Mouse (Mus musculus) regulatory T cell (primary cell): Measurements from ENCODE around the gene Wnk4.

Experiments
- in situ Hi-C: fragments of 300-600 bp; cut with MboI, MseI; formaldehyde crosslinking; loops from one replicate; pipeline ENCODE4 v1.15.1; 2025; ENCODE audit warnings: high pct_unique_total_duplicates

Wnk4 gene

DNA sequence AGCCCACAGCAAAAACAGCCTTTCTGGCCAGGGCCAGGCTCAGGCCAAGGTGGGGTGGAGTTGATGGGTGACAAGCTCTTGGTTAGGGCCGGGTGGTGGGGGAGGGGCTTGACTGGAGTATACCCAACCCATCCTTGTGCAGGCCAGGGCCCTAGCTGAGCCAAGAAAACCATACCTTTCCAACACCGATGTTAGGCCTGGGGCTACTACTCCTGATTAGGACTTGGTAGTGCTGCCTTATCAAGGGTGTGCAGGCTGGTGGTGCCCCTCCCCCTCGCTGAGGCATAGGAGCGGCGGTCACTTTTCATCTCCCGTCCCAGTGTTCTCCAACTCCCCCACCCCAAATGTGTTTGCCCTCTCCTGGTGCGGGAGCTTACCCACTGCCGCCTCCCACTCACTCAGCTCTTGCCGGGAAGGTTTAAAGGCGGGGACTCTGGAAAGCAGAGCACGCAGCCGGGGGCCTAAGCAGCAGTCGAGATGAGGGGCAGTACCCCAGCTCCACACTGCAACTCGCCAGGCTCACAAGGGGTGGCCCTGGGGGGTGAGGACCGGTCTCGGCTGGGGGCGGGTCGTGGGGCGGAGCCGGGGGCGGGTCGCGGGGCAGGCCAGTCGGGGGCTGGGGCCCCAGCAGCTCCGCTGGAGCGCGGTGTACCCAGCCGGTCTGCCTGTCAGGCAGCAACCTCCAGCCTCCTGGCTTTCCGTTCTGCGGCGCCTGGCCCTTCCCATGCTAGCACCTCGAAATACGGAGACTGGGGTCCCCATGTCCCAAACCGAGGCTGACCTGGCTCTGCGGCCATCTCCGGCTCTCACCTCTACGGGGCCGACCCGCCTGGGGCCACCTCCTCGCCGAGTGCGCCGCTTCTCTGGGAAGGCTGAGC is at the start of gene Wnk4:
Gene Wnk4, plus strand, starts transcription at position 620 of the 878 bp plus-strand sequence.
- in situ Hi-C loops = loop anchor here (10.0 kb wide), 1 partner anchor 1195 kb away; no protein-coding TSS in a partner anchor

DNA sequence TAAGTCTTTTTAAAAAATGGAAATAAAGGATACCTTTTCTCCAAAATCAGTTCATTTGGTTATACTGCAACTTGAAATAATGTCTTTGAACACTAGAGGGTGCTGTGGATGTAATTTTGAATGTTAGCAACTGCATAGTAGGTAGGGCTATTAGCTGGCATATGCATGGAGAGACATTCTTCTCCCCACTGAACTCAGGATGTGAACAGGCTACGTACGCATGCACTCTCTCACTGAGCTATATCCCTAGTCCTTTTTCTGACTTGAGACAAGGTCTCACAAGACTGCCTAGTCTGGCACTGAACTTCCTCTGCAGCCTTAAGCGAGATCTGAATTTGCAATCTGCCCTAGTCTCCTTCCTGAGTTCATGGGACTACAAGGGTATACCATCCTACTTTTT is 48.4 kb upstream of the Wnk4 start:
- in situ Hi-C loops = no loop called here

DNA sequence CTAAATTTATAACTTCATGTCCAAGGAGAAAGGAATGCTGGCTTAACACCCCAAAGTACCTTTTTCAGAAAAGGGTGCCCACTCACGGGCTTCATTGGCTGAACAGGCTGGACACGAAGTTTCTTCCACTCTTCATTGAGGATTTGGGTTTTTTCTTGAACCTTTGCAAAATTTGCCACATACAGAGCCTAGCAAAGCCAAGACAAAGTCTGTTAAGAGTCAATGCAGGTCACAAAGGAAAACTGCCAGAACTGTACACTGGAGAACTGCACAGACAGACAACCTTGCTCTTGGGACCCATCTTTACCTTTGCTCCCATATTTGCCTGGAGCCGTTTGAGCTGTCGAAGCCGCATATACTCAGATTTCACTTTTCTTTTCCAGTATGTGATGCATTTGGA is 43.4 kb upstream of the Wnk4 start:
- in situ Hi-C loops = no loop called here

DNA sequence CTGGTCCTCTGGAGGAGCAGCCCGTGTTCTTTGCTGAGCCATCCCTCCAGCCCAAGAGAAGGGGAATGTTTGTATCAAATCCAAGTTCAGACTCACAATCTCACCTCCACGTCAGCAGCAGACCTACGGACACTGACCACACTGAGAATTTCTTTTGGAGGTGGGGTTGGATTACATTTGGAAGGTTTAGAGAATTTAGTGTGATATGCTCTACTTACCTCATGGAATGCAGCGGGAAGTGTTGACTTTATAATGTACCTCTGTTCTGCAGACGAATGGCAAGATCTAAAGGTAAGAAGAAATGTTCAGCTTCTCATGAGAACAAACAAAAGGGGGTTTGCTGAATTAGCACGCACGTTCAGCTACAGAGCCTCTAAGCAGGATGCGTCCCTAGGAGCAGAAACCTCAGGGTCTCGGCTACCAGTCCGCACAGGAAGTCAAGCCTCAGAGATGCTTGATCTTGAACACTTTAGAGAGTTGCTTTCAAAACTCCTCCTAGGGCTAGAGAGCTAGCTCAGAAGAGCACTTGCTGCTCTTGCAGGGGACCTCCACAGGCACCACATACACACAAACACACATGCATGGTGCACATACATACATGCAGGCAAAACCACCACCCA is 41.8 kb upstream of the Wnk4 start:
- in situ Hi-C loops = no loop called here

DNA sequence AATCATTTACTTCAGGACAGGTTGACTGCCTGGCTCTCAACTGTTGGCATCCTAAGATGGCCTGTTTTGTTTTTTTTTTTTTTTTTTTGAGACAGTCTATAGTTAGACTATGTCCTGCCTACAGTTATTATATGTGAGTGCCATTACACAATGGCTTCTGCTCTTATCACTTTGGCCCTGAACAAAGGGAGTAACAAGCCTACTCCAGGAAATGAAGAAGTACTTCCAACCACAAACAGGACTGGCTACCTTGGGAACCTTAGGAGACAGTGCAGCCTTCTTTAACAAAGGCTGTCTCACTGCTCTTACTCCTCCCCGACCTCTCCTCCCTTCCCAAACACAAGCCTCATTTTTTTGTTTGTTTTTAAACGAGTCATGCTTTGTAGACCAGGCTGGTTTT is 39.5 kb upstream of the Wnk4 start:
- in situ Hi-C loops = no loop called here

DNA sequence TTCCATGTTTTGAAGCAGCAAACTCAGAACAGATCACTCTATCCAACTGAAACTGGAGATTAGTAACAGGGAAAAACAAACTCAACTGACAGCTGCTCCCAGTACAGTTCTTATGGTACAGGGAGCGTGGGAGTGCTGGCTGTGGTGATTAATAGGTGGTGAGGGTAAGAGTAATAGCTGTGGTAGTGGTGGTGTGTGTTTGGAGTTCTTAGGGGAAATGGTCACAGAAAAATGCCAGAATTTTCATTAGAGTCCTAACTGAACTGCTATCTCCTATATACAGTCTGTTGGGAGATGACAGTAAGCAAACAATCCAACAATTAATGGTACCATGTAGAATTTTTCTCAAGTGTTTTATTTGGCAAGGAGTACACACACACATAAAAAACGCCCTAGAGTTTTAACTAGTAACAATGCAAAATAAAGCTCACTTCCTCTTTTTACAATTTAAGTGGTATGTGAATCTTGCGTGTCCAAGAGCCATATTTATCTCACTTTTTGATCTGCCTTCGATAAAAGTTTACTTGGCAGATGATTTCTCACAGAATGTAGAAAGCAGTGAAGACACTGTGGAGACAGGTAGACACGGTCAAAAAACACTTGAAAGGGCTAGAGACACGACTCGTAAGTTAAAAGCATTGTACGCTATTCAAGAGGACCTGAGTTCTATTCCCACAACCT is 38.9 kb upstream of the Wnk4 start:
- in situ Hi-C loops = no loop called here

DNA sequence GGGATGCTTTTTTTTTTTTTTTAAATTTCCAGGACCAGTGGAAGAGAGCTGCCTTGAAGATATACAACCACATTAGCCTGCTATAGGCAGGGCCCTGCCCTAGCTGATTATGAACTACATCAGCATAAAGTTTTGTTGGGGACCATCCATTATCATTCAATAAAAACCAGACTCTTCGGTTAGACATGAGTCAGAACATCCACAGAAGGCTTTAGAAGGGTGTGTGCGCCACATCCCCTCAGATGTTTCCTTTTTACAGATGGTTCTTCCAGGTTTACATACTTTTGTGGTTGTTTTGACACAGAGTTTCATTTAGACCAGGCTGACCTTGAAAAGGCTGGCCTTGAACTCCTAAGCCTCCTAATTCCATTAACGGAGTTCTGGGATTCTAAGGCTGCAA is 36.0 kb upstream of the Wnk4 start:
- in situ Hi-C loops = no loop called here

- in situ Hi-C loops = no loop called here
Observed at GRCm38 (mm10) chr11:101225331-101226064, 34.9 kb upstream of the Wnk4 start.

GRCm38 (mm10) chr11:101226065-101226701 is 34.2 kb upstream of the Wnk4 start, which contains the start of gene Ezh1:
TSS of gene Ezh1 (minus strand) at chr11:101226463.
- in situ Hi-C loops = no loop called here

DNA sequence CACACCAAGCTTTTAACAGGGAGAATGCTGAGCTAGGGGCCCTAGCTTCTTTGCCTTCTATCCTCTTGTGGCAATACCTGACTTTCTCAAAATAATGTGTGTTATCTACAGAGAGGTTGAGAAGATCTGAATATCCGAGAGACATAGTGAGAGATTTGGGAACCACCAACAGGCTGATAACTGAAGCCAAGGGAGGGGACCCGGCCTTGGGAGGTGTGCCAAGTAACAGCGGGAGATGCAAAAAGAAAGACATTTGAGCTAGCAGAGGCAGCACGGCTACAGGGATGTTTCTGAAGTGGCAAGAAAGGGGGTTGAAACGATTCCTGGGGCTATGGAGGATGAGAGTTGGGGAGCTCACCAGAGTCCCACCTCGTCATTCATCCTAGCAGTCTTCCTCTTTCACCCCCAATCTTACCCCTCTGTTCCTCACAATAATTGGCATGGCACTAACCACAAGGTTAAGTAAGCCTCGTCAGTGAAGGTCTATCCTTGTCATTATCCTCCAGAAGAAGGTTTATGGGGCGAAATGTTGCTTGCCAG is 30.9 kb upstream of the Wnk4 start:
- in situ Hi-C loops = no loop called here

- in situ Hi-C loops = no loop called here
Observed at GRCm38 (mm10) chr11:101230061-101230511, 30.3 kb upstream of the Wnk4 start.

GRCm38 (mm10) chr11:101230526-101230925 is 29.8 kb upstream of the Wnk4 start:
- in situ Hi-C loops = no loop called here

- in situ Hi-C loops = no loop called here
Observed at GRCm38 (mm10) chr11:101230991-101231871, 29.1 kb upstream of the Wnk4 start.

GRCm38 (mm10) chr11:101232010-101232839 is 28.1 kb upstream of the Wnk4 start:
- in situ Hi-C loops = no loop called here

DNA sequence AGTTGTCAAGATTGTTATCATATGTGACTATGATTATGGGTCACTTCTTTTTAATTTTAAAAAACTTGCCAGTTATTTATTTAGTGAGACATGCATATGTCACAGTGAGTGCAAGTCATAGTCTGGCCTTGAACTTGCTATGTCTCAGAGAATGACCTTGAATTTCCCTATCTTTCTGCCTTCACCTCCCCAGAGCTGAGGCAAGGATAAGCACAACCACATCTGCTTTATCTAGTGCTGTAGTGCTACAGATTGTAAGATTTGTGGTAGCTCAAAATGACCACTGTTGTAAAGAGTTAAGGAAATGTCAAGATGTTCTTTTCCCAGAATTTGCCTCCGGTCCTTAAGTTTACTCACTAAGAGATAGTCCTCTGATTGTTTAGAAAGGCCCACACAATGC is 27.1 kb upstream of the Wnk4 start:
- in situ Hi-C loops = no loop called here

DNA sequence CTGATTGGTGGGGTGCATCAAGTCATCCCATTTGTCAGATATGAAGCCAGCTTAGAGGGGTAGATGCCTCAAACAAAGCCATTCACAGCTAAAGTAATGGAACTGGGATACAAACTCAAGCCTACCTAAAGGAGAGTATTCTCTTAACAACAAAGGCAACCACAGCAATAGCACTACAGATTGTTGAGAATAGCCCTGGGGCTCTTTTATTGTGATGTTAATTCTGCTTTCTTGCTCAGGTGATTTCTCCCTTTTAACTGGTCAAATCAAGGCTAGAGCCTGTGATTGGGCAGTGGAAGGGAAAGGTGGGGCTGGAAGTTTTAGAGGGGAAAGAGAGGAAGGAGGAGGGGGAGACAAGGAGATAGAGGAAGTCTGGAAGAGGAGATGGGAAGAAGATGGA is 26.2 kb upstream of the Wnk4 start:
- in situ Hi-C loops = no loop called here

DNA sequence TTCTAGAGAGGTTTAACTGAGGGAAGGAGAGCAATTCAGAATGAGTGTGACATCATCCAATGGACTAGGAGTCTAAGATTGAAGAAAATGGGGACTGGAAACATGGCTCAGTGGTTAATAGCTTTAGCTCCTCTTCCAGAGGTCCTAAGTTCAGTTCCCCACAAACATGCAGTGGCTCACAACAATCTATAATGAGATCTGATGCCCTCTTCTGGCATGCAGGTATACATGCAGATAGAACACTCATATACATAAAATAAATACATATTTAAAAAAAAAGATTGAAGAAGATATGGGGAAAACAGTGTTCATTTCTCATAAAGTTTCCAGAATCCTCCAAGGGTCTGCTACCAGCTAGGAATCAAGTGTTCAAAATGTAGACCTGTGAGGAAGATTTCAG is 24.9 kb upstream of the Wnk4 start:
- in situ Hi-C loops = loop anchor here (5.0 kb wide), 1 partner anchor 53 kb away; no protein-coding TSS in a partner anchor

DNA sequence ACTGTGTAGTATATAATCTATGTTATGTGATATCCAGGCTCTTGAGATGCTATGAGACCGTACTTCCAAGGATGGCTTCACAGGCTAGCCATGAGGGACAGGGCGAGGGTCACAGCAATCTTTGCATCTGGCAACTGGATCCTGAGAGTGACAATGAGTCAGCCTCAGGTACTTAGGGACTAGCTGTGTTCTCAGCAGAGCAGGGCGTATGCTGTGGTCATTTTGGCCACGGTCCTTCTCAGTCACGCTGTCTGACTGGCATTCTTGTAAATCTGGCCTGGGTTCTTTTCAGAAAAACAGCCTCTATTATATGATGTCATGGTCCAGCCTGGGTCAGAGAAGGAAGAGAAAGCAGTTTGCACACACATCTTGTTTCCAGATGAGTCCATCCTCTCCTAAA is 23.6 kb upstream of the Wnk4 start:
- in situ Hi-C loops = loop anchor here (5.0 kb wide), 1 partner anchor 54 kb away; no protein-coding TSS in a partner anchor
